24 mouse cellular contexts compared by ENCODE assay signal in genomic region chr10:117143311-117143710, GRCm38 (mm10). TPM values are rescaled to one million over a fixed set of nuclear protein-coding genes. Genes with fewer than 3 reads are reported as not detected.
A peak's percentile ranks its signal among the peaks of the same experiment; 100 is the strongest.
DNase-seq lines count a peak whose midpoint lies in the region; ATAC-seq and TF ChIP-seq lines count a peak whose summit lies in the region.
"Had no signal": no experiment of that assay in that cellular context is flagged by ENCODE, and none has a peak within 500 bp of the region (broad histone marks: within the 10 kb centered on the region; RNA-seq: fewer than 3 reads in every experiment).

No protein-coding gene starts in this region.

- H3K4me1 ChIP-seq in heart, embryonic 10.5 days = peaks cover 47% of the 10 kb centered on the region
- H3K4me1 ChIP-seq in heart, adult 2 months (ENCODE audit: control insufficient read depth, insufficient read depth, low read length) = peaks cover 25% of the 10 kb centered on the region
- peaks cover 50% of the 10 kb centered on the region for H3K4me1 ChIP-seq in liver, embryonic 11.5 days (replicated peaks; ENCODE audit: control insufficient read depth, insufficient read depth, low read length)
- H3K4me1 ChIP-seq in liver, embryonic 12.5 days = peaks cover 74% of the 10 kb centered on the region

- H3K4me2 ChIP-seq in liver, embryonic 11.5 days = no peak overlapping the region
- no peak overlapping the region for H3K4me2 ChIP-seq in liver, embryonic 12.5 days
- H3K4me2 ChIP-seq: embryonic facial prominence, embryonic 12.5 days; embryonic facial prominence, embryonic 15.5 days; heart, embryonic 12.5 days; hindbrain, embryonic 14.5 days had no signal

- no peaks in the 10 kb centered on the region for H3K9me3 ChIP-seq in heart, embryonic 10.5 days
- H3K9me3 ChIP-seq in liver, embryonic 11.5 days (ENCODE audit: control insufficient read depth, low read length) = no peaks in the 10 kb centered on the region
- no peaks in the 10 kb centered on the region for H3K9me3 ChIP-seq in liver, embryonic 12.5 days (replicated peaks)
- H3K9me3 ChIP-seq: embryonic facial prominence, embryonic 12.5 days; embryonic facial prominence, embryonic 15.5 days; heart, embryonic 12.5 days had no signal

- H3K27ac ChIP-seq in heart, embryonic 10.5 days = peak overlapping the region; percentile 16; the same call in 1 of the 2 replicates
- no peak overlapping the region for H3K27ac ChIP-seq in heart, adult 2 months
- no peak overlapping the region for H3K27ac ChIP-seq in liver, embryonic 11.5 days (ENCODE audit: low read depth, low read length)
- peak overlapping the region; percentile 25; the same call in 1 of the 2 replicates for H3K27ac ChIP-seq in liver, embryonic 12.5 days
- H3K27ac ChIP-seq: embryonic facial prominence, embryonic 12.5 days; embryonic facial prominence, embryonic 15.5 days; hindbrain, embryonic 14.5 days; hindbrain, postnatal 0 days had no signal

- WGBS in heart, embryonic 10.5 days = 90% methylated on average over 2 of the region's 2 CpGs
- WGBS in heart, adult 2 months = 91% methylated on average over 2 of the region's 2 CpGs
- 85% methylated on average over 2 of the region's 2 CpGs for WGBS in liver, embryonic 11.5 days
- 82% methylated on average over 2 of the region's 2 CpGs for WGBS in liver, embryonic 12.5 days (ENCODE audit: insufficient replicate concordance)

- intact Hi-C loops in heart, adult 2 months (cut with DNase I) = loop anchor here (10.0 kb wide), 1 partner anchor 49 kb away; no protein-coding TSS in a partner anchor

- no peak for TF ChIP-seq POLR2A in heart, adult 2 months (IDR thresholded peaks at IDR 0.05; ENCODE audit: insufficient read depth, low read depth, low read length)

- TF ChIP-seq EP300 in heart, adult 2 months (IDR thresholded peaks at IDR 0.05; ENCODE audit: insufficient read depth, low read depth, low read length) = no peak

- H3K36me3 ChIP-seq in heart, embryonic 10.5 days = no peaks in the 10 kb centered on the region
- peaks cover 19% of the 10 kb centered on the region for H3K36me3 ChIP-seq in heart, adult 2 months (ENCODE audit: control insufficient read depth, insufficient read depth, low read length)
- no peaks in the 10 kb centered on the region for H3K36me3 ChIP-seq in liver, embryonic 11.5 days (ENCODE audit: control insufficient read depth, insufficient read depth, low read length)
- H3K36me3 ChIP-seq in liver, embryonic 12.5 days = peaks cover 8% of the 10 kb centered on the region; the same call in 1 of the 2 replicates
- H3K36me3 ChIP-seq: embryonic facial prominence, embryonic 12.5 days; embryonic facial prominence, embryonic 15.5 days; heart, embryonic 12.5 days had no signal

- TF ChIP-seq CTCF in heart, adult 2 months (IDR thresholded peaks at IDR 0.05) = no peak

- no peak overlapping the region for H3K4me3 ChIP-seq in heart, embryonic 10.5 days
- no peak overlapping the region for H3K4me3 ChIP-seq in heart, adult 2 months
- H3K4me3 ChIP-seq in liver, embryonic 11.5 days (ENCODE audit: low read depth, low read length) = no peak overlapping the region
- no peak overlapping the region for H3K4me3 ChIP-seq in liver, embryonic 12.5 days
- H3K4me3 ChIP-seq: embryonic facial prominence, embryonic 12.5 days; embryonic facial prominence, embryonic 15.5 days; heart, embryonic 12.5 days had no signal

- DNase-seq in heart, embryonic 10.5 days (ENCODE audit: low spot score) = no peak
- DNase-seq in heart, adult 2 months = no peak
- DNase-seq in liver, embryonic 11.5 days (ENCODE audit: low spot score) = peak; percentile 15
- DNase-seq in liver = no peak
- no peak for DNase-seq in layer of hippocampus, adult 11-12 months (ENCODE audit: low spot score)
- DNase-seq: adrenal gland, adult 2 months; adrenal gland, postnatal 14 days; cerebellum, adult 11 months; cerebellum, adult 2 months; cerebellum, adult 9-11 months; cerebellum, postnatal 25 days; forebrain, postnatal 0 days; gastrocnemius, postnatal 36 days; heart, postnatal 14 days; heart, postnatal 4 days had no signal

- no peak overlapping the region for H3K9ac ChIP-seq in heart, adult 2 months (ENCODE audit: low read depth, low read length)
- no peak overlapping the region for H3K9ac ChIP-seq in liver, embryonic 11.5 days (ENCODE audit: low read depth, low read length)
- H3K9ac ChIP-seq in liver, embryonic 12.5 days = no peak overlapping the region
- H3K9ac ChIP-seq: embryonic facial prominence, embryonic 12.5 days; embryonic facial prominence, embryonic 15.5 days; forebrain, postnatal 0 days; heart, embryonic 12.5 days; hindbrain, embryonic 14.5 days had no signal

- H3K27me3 ChIP-seq in heart, embryonic 10.5 days (ENCODE audit: insufficient read depth, poor library complexity, severe bottlenecking) = no peaks in the 10 kb centered on the region
- H3K27me3 ChIP-seq in heart, adult 2 months (ENCODE audit: control insufficient read depth, insufficient read depth, low read length) = no peaks in the 10 kb centered on the region
- no peaks in the 10 kb centered on the region for H3K27me3 ChIP-seq in liver, embryonic 11.5 days (replicated peaks; ENCODE audit: control insufficient read depth, insufficient read depth, low read length)
- no peaks in the 10 kb centered on the region for H3K27me3 ChIP-seq in liver, embryonic 12.5 days (replicated peaks)
- H3K27me3 ChIP-seq: embryonic facial prominence, embryonic 12.5 days; embryonic facial prominence, embryonic 15.5 days; heart, embryonic 12.5 days had no signal

- peaks cover 13% of the 10 kb centered on the region for H3K79me2 ChIP-seq in heart, adult 2 months (replicated peaks; ENCODE audit: control insufficient read depth, insufficient read depth, low read length)

- ATAC-seq in liver, embryonic 11.5 days (replicated peaks; ENCODE audit: low FRiP score) = no peak
- no peak for ATAC-seq in liver, embryonic 12.5 days
- ATAC-seq: CD4-positive, CD25-positive, alpha-beta regulatory T cell, adult 4 months; forebrain, embryonic 14.5 days; forebrain, postnatal 0 days; hindbrain, postnatal 0 days; inflammation-experienced regulatory T-cells, adult 6 months had no signal

RNA-seq across cellular contexts. Expression of gene Frs2, which starts 5.0 kb away (rescaled TPM):
- polyA plus RNA-seq in heart, embryonic 10.5 days (2016; fragmentation: Nextera tagmentation; extraction: Ambion mirVana) = 20.0 and 23.0 TPM in 2 replicates
- total RNA-seq in heart, adult 2 months (2021) = 10 to 100 TPM; 14.2 to 17.0 TPM
- polyA plus RNA-seq in heart, adult 2 months (2012; rRNA removed) = 13.4 and 26.0 TPM in 2 replicates
- polyA plus RNA-seq in liver, embryonic 11.5 days (2014; fragmentation: Nextera tagmentation; extraction: Ambion mirVana) = 21.3 and 23.5 TPM in 2 replicates
- 11.3 and 13.3 TPM in 2 replicates for polyA plus RNA-seq in liver, embryonic 12.5 days (2016; fragmentation: Nextera tagmentation; extraction: Ambion mirVana)

Comparison
In these comparisons a context has a peak if more than half of its experiments do, and no peak if none do; other contexts are left out.
1. H3K27ac ChIP-seq: peak in heart, embryonic 10.5 days (single experiment) and liver, embryonic 12.5 days (single experiment); none in heart, adult 2 months (single experiment) and liver, embryonic 11.5 days (single experiment).